Mouse (Mus musculus) lung, postnatal 0 days (tissue): ENCODE data around the gene Myh8. TPM values are rescaled to one million over a fixed set of nuclear protein-coding genes. Genes with fewer than 3 reads are reported as not detected.

ENCODE experiments used
- ATAC-seq: fragments of 200-750 bp; cut with Nextera tagmentation; 2 replicates; pipeline ENCODE4 v1.8.0; 2017; ENCODE audit warnings: moderate library complexity
- DNase-seq: peaks from one replicate; pipeline ENCODE4 v3.0.0-alpha.2; 2016; ENCODE audit warnings: low spot score
- H3K27ac ChIP-seq: fragments of 300-500 bp; sonication (generic); 2 replicates; pipeline ENCODE4 v1.5.1; 2014; ENCODE audit warnings: antibody characterized with exemption, mild to moderate bottlenecking, low read length, mixed read lengths
- H3K27me3 ChIP-seq: fragments of 300-500 bp; sonication (generic); replicated peaks from 2 replicates; pipeline ENCODE4 v1.6.1; 2014; ENCODE audit warnings: low read length, mixed read lengths; ENCODE audit not compliant: insufficient read depth
- H3K36me3 ChIP-seq: fragments of 300-500 bp; sonication (generic); 2 replicates; pipeline ENCODE4 v1.6.1; 2014; ENCODE audit warnings: low read length, mixed read lengths; ENCODE audit not compliant: insufficient read depth
- H3K4me1 ChIP-seq: fragments of 300-500 bp; sonication (generic); 2 replicates; pipeline ENCODE4 v1.6.1; 2014; ENCODE audit warnings: antibody characterized with exemption, low read depth, low read length, mixed read lengths; ENCODE audit not compliant: insufficient read depth
- H3K4me2 ChIP-seq: fragments of 300-500 bp; sonication (generic); replicated peaks from 2 replicates; pipeline ENCODE4 v1.6.1; 2014; ENCODE audit warnings: low read depth, mild to moderate bottlenecking, low read length, moderate library complexity, mixed read lengths
- H3K4me3 ChIP-seq: fragments of 300-500 bp; sonication (generic); 2 replicates; pipeline ENCODE4 v1.5.1; 2014; ENCODE audit warnings: low read depth, low read length
- H3K9ac ChIP-seq: fragments of 300-500 bp; sonication (generic); replicated peaks from 2 replicates; pipeline ENCODE4 v1.6.1; 2014; ENCODE audit warnings: low read depth, mild to moderate bottlenecking
- H3K9me3 ChIP-seq: fragments of 300-500 bp; sonication (generic); 2 replicates; pipeline ENCODE4 v1.6.1; 2016; ENCODE audit warnings: low read length, mixed read lengths
- CTCF ChIP-seq: IDR thresholded peaks from 2 replicates; pipeline ENCODE4 v1.5.1; 2016; ENCODE audit warnings: antibody characterized with exemption, mild to moderate bottlenecking
- EP300 ChIP-seq: IDR thresholded peaks from 2 replicates; pipeline ENCODE4 v1.6.1; 2016; ENCODE audit warnings: antibody characterized with exemption, mild to moderate bottlenecking, control low read depth
- WGBS: fragments of 180-500 bp; shearing (Covaris S2); extraction: QIAGEN DNeasy Blood & Tissue Kit; methylation state at CpG from one replicate; pipeline ENCODE4 v1.1.7; 2014; 5-methylcytosine and 5-hydroxymethylcytosine counted together
- polyA plus RNA-seq: library from polyadenylated mRNA; unstranded; fragments of >200 nt; fragmentation: Nextera tagmentation; extraction: Ambion mirVana; gene quantifications from 2 replicates; pipeline ENCODE4 v1.2.1, GENCODE M21; 2015

The Myh8 gene
- polyA plus RNA-seq, 1 experiment from 2014 or later, result 0.18 TPM

GRCm38 (mm10) chr11:67237481-67238079 is 39.3 kb upstream of the Myh8 start, which contains the start of gene Myh4:
Gene Myh4 (plus strand): TSS chr11:67238029.
- TF ChIP-seq CTCF (no peak), EP300 (no peak)
- WGBS, result 75% methylated on average over 5 of the region's 5 CpGs

GRCm38 (mm10) chr11:67241051-67241450 is 35.9 kb upstream of the Myh8 start:
- TF ChIP-seq CTCF, result no peak
- no peak for TF ChIP-seq EP300
- Histone ChIP-seq H3K36me3 (no peaks in the 10 kb centered on the region), H3K27ac (no peak overlapping the region), H3K4me2 (no peak overlapping the region), H3K9ac (no peak overlapping the region), H3K27me3 (no peaks in the 10 kb centered on the region), H3K4me1 (no peaks in the 10 kb centered on the region), H3K4me3 (no peak overlapping the region), H3K9me3 (no peaks in the 10 kb centered on the region)
- ATAC-seq (no peak), DNase-seq (no peak)
- 70% methylated on average over 6 of the region's 6 CpGs for WGBS

More at GRCm38 (mm10) chr11:67237481-67238079, 39.3 kb upstream of the Myh8 start, which contains the start of gene Myh4:
- no peak within 1 kb of the TSS for H3K27ac ChIP-seq
- H3K27me3 ChIP-seq, result no peaks in the 10 kb centered on the region
- H3K9me3 ChIP-seq, result no peaks in the 10 kb centered on the region
- H3K36me3 ChIP-seq, result no peaks in the 10 kb centered on the region
- no peak within 1 kb of the TSS for H3K4me2 ChIP-seq
- H3K9ac ChIP-seq, result no peak within 1 kb of the TSS
- DNase-seq (no peak), ATAC-seq (no peak)
- no peak within 1 kb of the TSS for H3K4me3 ChIP-seq
- no peaks in the 10 kb centered on the region for H3K4me1 ChIP-seq

- 90% methylated on average over 4 of the region's 4 CpGs for WGBS
- no peak overlapping the region for H3K4me2 ChIP-seq
- no peaks in the 10 kb centered on the region for H3K27me3 ChIP-seq
Measured at GRCm38 (mm10) chr11:67253691-67254090, 23.2 kb upstream of the Myh8 start.

GRCm38 (mm10) chr11:67257048-67257447 is 19.9 kb upstream of the Myh8 start:
- no peak overlapping the region for H3K4me3 ChIP-seq
- H3K9ac ChIP-seq, result no peak overlapping the region
- no peaks in the 10 kb centered on the region for H3K4me1 ChIP-seq
- DNase-seq (no peak), ATAC-seq (no peak)
- H3K27me3 ChIP-seq, result no peaks in the 10 kb centered on the region
- H3K36me3 ChIP-seq, result no peaks in the 10 kb centered on the region
- no peak overlapping the region for H3K27ac ChIP-seq
- no peak overlapping the region for H3K4me2 ChIP-seq
- TF ChIP-seq CTCF, result no peak
- no peak for TF ChIP-seq EP300
- WGBS, result 74% methylated on average over 7 of the region's 7 CpGs
- H3K9me3 ChIP-seq, result no peaks in the 10 kb centered on the region

More at GRCm38 (mm10) chr11:67253691-67254090, 23.2 kb upstream of the Myh8 start:
- Histone ChIP-seq H3K4me3 (no peak overlapping the region), H3K4me1 (no peaks in the 10 kb centered on the region), H3K9me3 (no peaks in the 10 kb centered on the region), H3K27ac (no peak overlapping the region), H3K36me3 (no peaks in the 10 kb centered on the region), H3K9ac (no peak overlapping the region)
- DNase-seq (no peak), ATAC-seq (no peak)
- TF ChIP-seq EP300 (no peak), CTCF (no peak)

GRCm38 (mm10) chr11:67260956-67261355 is 16.0 kb upstream of the Myh8 start:
- DNase-seq, result no peak
- Histone ChIP-seq H3K4me3 (no peak overlapping the region), H3K9ac (no peak overlapping the region), H3K4me2 (no peak overlapping the region), H3K36me3 (no peaks in the 10 kb centered on the region), H3K9me3 (no peaks in the 10 kb centered on the region), H3K4me1 (no peaks in the 10 kb centered on the region), H3K27me3 (no peaks in the 10 kb centered on the region), H3K27ac (no peak overlapping the region)
- 78% methylated on average over 6 of the region's 6 CpGs for WGBS
- no peak for ATAC-seq
- no peak for TF ChIP-seq EP300
- no peak for TF ChIP-seq CTCF

- H3K4me1 ChIP-seq, result no peaks in the 10 kb centered on the region
- no peaks in the 10 kb centered on the region for H3K27me3 ChIP-seq
- H3K4me3 ChIP-seq, result no peak overlapping the region
- TF ChIP-seq EP300 (no peak), CTCF (no peak)
- no peaks in the 10 kb centered on the region for H3K9me3 ChIP-seq
- DNase-seq, result no peak
- 63% methylated on average over 1 of the region's 1 CpGs for WGBS
- H3K27ac ChIP-seq, result no peak overlapping the region
- no peak overlapping the region for H3K4me2 ChIP-seq
- H3K36me3 ChIP-seq, result no peaks in the 10 kb centered on the region
- no peak for ATAC-seq
- no peak overlapping the region for H3K9ac ChIP-seq
Measured at GRCm38 (mm10) chr11:67293440-67293839, 16.5 kb downstream of the Myh8 start.
